Mouse (Mus musculus) limb, embryonic 13.5 days (tissue): ENCODE results near the gene Sit1. TPM values are rescaled to one million over a fixed set of nuclear protein-coding genes. Genes with fewer than 3 reads are reported as not detected.
A peak's percentile ranks its signal among the peaks of the same experiment; 100 is the strongest.

Experiments
- ATAC-seq: fragments of 200-750 bp; cut with Nextera tagmentation; 2 replicates; pipeline ENCODE4 v1.8.0; 2017; ENCODE audit warnings: low read depth, moderate number of reproducible peaks, moderate TSS enrichment; ENCODE audit not compliant: low FRiP score
- H3K27ac ChIP-seq: fragments of 300-500 bp; sonication (generic); 2 replicates; pipeline ENCODE4 v1.5.1; 2015; ENCODE audit warnings: inconsistent platforms, mild to moderate bottlenecking, moderate library complexity
- H3K27me3 ChIP-seq: fragments of 300-500 bp; sonication (generic); 2 replicates; pipeline ENCODE4 v1.6.1; 2015; ENCODE audit warnings: mild to moderate bottlenecking, inconsistent platforms
- H3K36me3 ChIP-seq: fragments of 300-500 bp; sonication (generic); 2 replicates; pipeline ENCODE4 v1.6.1; 2015; ENCODE audit warnings: inconsistent platforms, mild to moderate bottlenecking, moderate library complexity
- H3K4me1 ChIP-seq: fragments of 300-500 bp; sonication (generic); 2 replicates; pipeline ENCODE4 v1.6.1; 2015; ENCODE audit warnings: inconsistent platforms
- H3K4me2 ChIP-seq: fragments of 300-500 bp; sonication (generic); replicated peaks from 2 replicates; pipeline ENCODE4 v1.6.1; 2015; ENCODE audit warnings: inconsistent platforms, mild to moderate bottlenecking, moderate library complexity
- H3K4me3 ChIP-seq: fragments of 300-500 bp; sonication (generic); 2 replicates; pipeline ENCODE4 v1.5.1; 2015; ENCODE audit warnings: moderate library complexity, mild to moderate bottlenecking, inconsistent platforms
- H3K9ac ChIP-seq: fragments of 300-500 bp; sonication (generic); 2 replicates; pipeline ENCODE4 v1.6.1; 2015; ENCODE audit warnings: mild to moderate bottlenecking, inconsistent platforms
- H3K9me3 ChIP-seq: fragments of 300-500 bp; sonication (generic); 2 replicates; pipeline ENCODE4 v1.6.1; 2016; ENCODE audit warnings: inconsistent platforms
- WGBS: fragments of 180-500 bp; shearing (Covaris S2); methylation state at CpG from one replicate; pipeline ENCODE4 v1.1.7; 2015; 5-methylcytosine and 5-hydroxymethylcytosine counted together
- polyA plus RNA-seq: library from polyadenylated mRNA; unstranded; fragments of >200 nt; fragmentation: Nextera tagmentation; extraction: Ambion mirVana; gene quantifications from 2 replicates; pipeline ENCODE4 v1.2.1, GENCODE M21; 2015

Sit1 gene
- polyA plus RNA-seq, 1 experiment from 2014 or later, result not detected

GRCm38 (mm10) chr4:43454041-43454836 lies 29.3 kb downstream of the Sit1 start, which contains the start of gene Cd72:
Gene Cd72, minus strand, starts transcription at chr4:43454628.
- 26% methylated on average over 20 of the region's 20 CpGs for WGBS

GRCm38 (mm10) chr4:43453413-43453812 lies 30.1 kb downstream of the Sit1 start:
- Histone ChIP-seq H3K36me3 (peaks cover 5% of the 10 kb centered on the region), H3K9me3 (no peaks in the 10 kb centered on the region), H3K27ac (no peak overlapping the region), H3K4me1 (peaks cover 32% of the 10 kb centered on the region), H3K9ac (peak overlapping the region; percentile 57), H3K27me3 (peaks cover 49% of the 10 kb centered on the region), H3K4me2 (peak overlapping the region; percentile 62), H3K4me3 (peak overlapping the region; percentile 29)
- under 1% methylated on average over 18 of the region's 18 CpGs for WGBS
- ATAC-seq, result no peak

More at GRCm38 (mm10) chr4:43454041-43454836, 29.3 kb downstream of the Sit1 start, which contains the start of gene Cd72:
- Histone ChIP-seq H3K36me3 (no peaks in the 10 kb centered on the region), H3K4me2 (peak within 1 kb of the TSS; percentile 62), H3K9ac (peak within 1 kb of the TSS; percentile 57), H3K27ac (no peak within 1 kb of the TSS), H3K9me3 (no peaks in the 10 kb centered on the region), H3K4me1 (peaks cover 29% of the 10 kb centered on the region), H3K27me3 (peaks cover 49% of the 10 kb centered on the region), H3K4me3 (peak within 1 kb of the TSS; percentile 29)
- no peak for ATAC-seq

GRCm38 (mm10) chr4:43452315-43452714 lies 31.2 kb downstream of the Sit1 start:
- ATAC-seq, result no peak
- Histone ChIP-seq H3K4me3 (no peak overlapping the region), H3K27me3 (peaks cover 49% of the 10 kb centered on the region), H3K9ac (no peak overlapping the region), H3K9me3 (no peaks in the 10 kb centered on the region), H3K36me3 (peaks cover 16% of the 10 kb centered on the region), H3K4me1 (peaks cover 32% of the 10 kb centered on the region), H3K4me2 (no peak overlapping the region), H3K27ac (no peak overlapping the region)
- 52% methylated on average over 11 of the region's 11 CpGs for WGBS

GRCm38 (mm10) chr4:43448554-43448953 lies 35.0 kb downstream of the Sit1 start:
- no peak for ATAC-seq
- H3K36me3 ChIP-seq, result peaks cover 42% of the 10 kb centered on the region
- 92% methylated on average over 3 of the region's 3 CpGs for WGBS
- H3K4me3 ChIP-seq, result no peak overlapping the region
- no peak overlapping the region for H3K27ac ChIP-seq
- H3K9me3 ChIP-seq, result no peaks in the 10 kb centered on the region
- H3K27me3 ChIP-seq, result peaks cover 23% of the 10 kb centered on the region
- peaks cover 31% of the 10 kb centered on the region for H3K4me1 ChIP-seq
- no peak overlapping the region for H3K9ac ChIP-seq
- H3K4me2 ChIP-seq, result no peak overlapping the region

- H3K9me3 ChIP-seq, result no peaks in the 10 kb centered on the region
- no peak overlapping the region for H3K4me2 ChIP-seq
- no peak overlapping the region for H3K4me3 ChIP-seq
- H3K9ac ChIP-seq, result 0 out of 2 replicates have a peak overlapping the region, but pooled peaks have one; percentile 31
- WGBS, result 92% methylated on average over 13 of the region's 13 CpGs
- peaks cover 42% of the 10 kb centered on the region for H3K36me3 ChIP-seq
- H3K27me3 ChIP-seq, result peaks cover 10% of the 10 kb centered on the region
- no peak for ATAC-seq
- no peak overlapping the region for H3K27ac ChIP-seq
- peaks cover 24% of the 10 kb centered on the region for H3K4me1 ChIP-seq
Measured at GRCm38 (mm10) chr4:43447251-43447650, 36.3 kb downstream of the Sit1 start.

GRCm38 (mm10) chr4:43443511-43443910 lies 40.0 kb downstream of the Sit1 start:
- Histone ChIP-seq H3K27me3 (no peaks in the 10 kb centered on the region), H3K27ac (peak overlapping the region; percentile 95), H3K9me3 (no peaks in the 10 kb centered on the region), H3K4me2 (peak overlapping the region; percentile 89), H3K4me1 (peaks cover 16% of the 10 kb centered on the region), H3K36me3 (peaks cover 38% of the 10 kb centered on the region), H3K4me3 (peak overlapping the region; percentile 98), H3K9ac (peak overlapping the region; percentile 98)
- WGBS, result 2% methylated on average over 27 of the region's 28 CpGs
- 0 out of 2 replicates have a peak, but pooled peaks have one; percentile 2 for ATAC-seq

GRCm38 (mm10) chr4:43442456-43443361 lies 40.8 kb downstream of the Sit1 start:
- WGBS, result under 1% methylated on average over 78 of the region's 88 CpGs
- H3K27ac ChIP-seq, result peak overlapping the region; percentile 95
- peaks cover 16% of the 10 kb centered on the region for H3K4me1 ChIP-seq
- peak; percentile 66 for ATAC-seq
- H3K9ac ChIP-seq, result peak overlapping the region; percentile 98
- no peaks in the 10 kb centered on the region for H3K9me3 ChIP-seq
- H3K36me3 ChIP-seq, result peaks cover 30% of the 10 kb centered on the region
- H3K4me2 ChIP-seq, result peak overlapping the region; percentile 89
- peak overlapping the region; percentile 98 for H3K4me3 ChIP-seq
- no peaks in the 10 kb centered on the region for H3K27me3 ChIP-seq

GRCm38 (mm10) chr4:43442044-43442443 lies 41.5 kb downstream of the Sit1 start:
- WGBS, result under 1% methylated on average over 33 of the region's 33 CpGs
- H3K9ac ChIP-seq, result peak overlapping the region; percentile 98
- H3K27ac ChIP-seq, result peak overlapping the region; percentile 95
- H3K4me3 ChIP-seq, result peak overlapping the region; percentile 98
- ATAC-seq, result peak; percentile 95
- no peaks in the 10 kb centered on the region for H3K27me3 ChIP-seq
- peak overlapping the region; percentile 89 for H3K4me2 ChIP-seq
- H3K4me1 ChIP-seq, result peaks cover 16% of the 10 kb centered on the region
- H3K9me3 ChIP-seq, result no peaks in the 10 kb centered on the region
- H3K36me3 ChIP-seq, result peaks cover 23% of the 10 kb centered on the region

- Histone ChIP-seq H3K4me1 (peaks cover 16% of the 10 kb centered on the region), H3K9ac (peak within 1 kb of the TSS; percentile 98), H3K9me3 (no peaks in the 10 kb centered on the region), H3K27ac (peak within 1 kb of the TSS; percentile 95), H3K27me3 (no peaks in the 10 kb centered on the region), H3K4me2 (peak within 1 kb of the TSS; percentile 89), H3K36me3 (peaks cover 19% of the 10 kb centered on the region), H3K4me3 (peak within 1 kb of the TSS; percentile 98)
- ATAC-seq, result no peak
- 27% methylated on average over 4 of the region's 4 CpGs for WGBS
Measured at GRCm38 (mm10) chr4:43441639-43442038, 41.9 kb downstream of the Sit1 start, which contains the start of gene Tesk1. Gene Tesk1, plus strand, starts transcription at chr4:43441939.

GRCm38 (mm10) chr4:43432832-43433231 lies 50.7 kb downstream of the Sit1 start:
- ATAC-seq, result no peak
- 88% methylated on average over 1 of the region's 1 CpGs for WGBS
- no peaks in the 10 kb centered on the region for H3K36me3 ChIP-seq

More at GRCm38 (mm10) chr4:43432832-43433231, 50.7 kb downstream of the Sit1 start:
- Histone ChIP-seq H3K9me3 (no peaks in the 10 kb centered on the region), H3K4me1 (peaks cover 11% of the 10 kb centered on the region), H3K4me2 (no peak overlapping the region), H3K27me3 (peaks cover 23% of the 10 kb centered on the region), H3K4me3 (no peak overlapping the region), H3K27ac (no peak overlapping the region), H3K9ac (no peak overlapping the region)
